Mouse (Mus musculus): ENCODE data around the gene Myom1. TPM values are rescaled to one million over a fixed set of nuclear protein-coding genes. Genes with fewer than 3 reads are reported as not detected.

Myom1 gene
- polyA plus RNA-seq, 1 experiment from 2014 or later, result 5.7 TPM

GRCm38 (mm10) chr17:71114282-71114681 lies 111.8 kb downstream of the Myom1 start:
- no peak overlapping the region for H3K9ac ChIP-seq
- ATAC-seq (ENCODE audit: insufficient read depth), result no peak
- DNase-seq, result no peak
- H3K27ac ChIP-seq (ENCODE audit: low read depth), result no peak overlapping the region
- H3K36me3 ChIP-seq (ENCODE audit: insufficient read depth), result no peaks in the 10 kb centered on the region
- H3K27me3 ChIP-seq (ENCODE audit: insufficient read depth, low read length), result no peaks in the 10 kb centered on the region
- no peak for TF ChIP-seq CTCF (IDR thresholded peaks at IDR 0.05; ENCODE audit: low read depth)
- no peak overlapping the region for H3K4me3 ChIP-seq (ENCODE audit: low read depth, low read length)
- H3K9me3 ChIP-seq (ENCODE audit: low read depth, low read length), result no peaks in the 10 kb centered on the region
- no peak overlapping the region for H3K4me2 ChIP-seq
- H3K4me1 ChIP-seq (ENCODE audit: insufficient read depth), result no peaks in the 10 kb centered on the region
- WGBS, result 75% methylated on average over 4 of the region's 4 CpGs

DNA sequence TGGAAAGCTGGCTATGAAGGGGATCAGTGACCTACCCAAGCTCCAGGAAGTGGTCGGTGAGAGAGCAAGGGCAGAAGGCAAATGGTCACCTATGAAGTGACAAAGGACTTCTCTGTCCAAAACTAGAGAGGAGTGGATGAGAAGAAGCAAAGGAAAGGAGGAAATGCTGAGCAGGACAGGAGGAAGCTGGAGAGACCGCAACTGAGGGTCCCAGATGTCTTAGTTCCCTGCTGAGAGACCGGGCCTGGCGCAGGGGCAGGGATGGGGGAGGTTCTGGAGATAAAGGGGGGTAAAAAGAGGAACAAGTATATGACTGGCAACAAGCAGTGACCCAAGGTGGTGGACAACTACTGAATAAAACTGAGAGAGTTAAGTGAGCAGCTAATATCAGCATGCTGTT lies 115.5 kb downstream of the Myom1 start:
- ATAC-seq (ENCODE audit: insufficient read depth) (no peak), DNase-seq (no peak)
- H3K27ac ChIP-seq (ENCODE audit: low read depth), result no peak overlapping the region
- 88% methylated on average over 4 of the region's 4 CpGs for WGBS
- no peak overlapping the region for H3K4me2 ChIP-seq
- H3K9me3 ChIP-seq (ENCODE audit: low read depth, low read length), result no peaks in the 10 kb centered on the region
- H3K9ac ChIP-seq, result no peak overlapping the region
- H3K36me3 ChIP-seq (ENCODE audit: insufficient read depth), result no peaks in the 10 kb centered on the region
- H3K4me3 ChIP-seq (ENCODE audit: low read depth, low read length), result no peak overlapping the region
- no peak for TF ChIP-seq CTCF (IDR thresholded peaks at IDR 0.05; ENCODE audit: low read depth)
- H3K4me1 ChIP-seq (ENCODE audit: insufficient read depth), result no peaks in the 10 kb centered on the region
- H3K27me3 ChIP-seq (ENCODE audit: insufficient read depth, low read length), result no peaks in the 10 kb centered on the region

DNA sequence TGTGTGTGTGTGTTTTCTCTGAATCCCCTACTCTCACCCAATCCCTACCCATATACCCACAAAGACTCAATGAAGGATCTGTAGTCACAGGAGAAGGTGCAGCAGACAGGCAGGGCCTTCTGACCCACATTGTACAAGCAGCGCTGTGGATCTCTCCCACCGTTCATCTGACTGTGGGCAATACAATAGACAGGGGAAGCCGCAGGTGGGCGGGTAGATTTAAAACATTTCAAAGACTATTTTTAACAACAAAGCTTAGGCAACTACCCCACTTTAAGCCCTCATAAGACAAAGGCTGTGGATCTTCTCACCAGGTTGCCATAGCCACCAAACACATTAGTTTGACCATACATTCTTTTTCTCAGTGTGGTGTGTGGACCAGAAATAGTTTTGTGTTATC lies 116.2 kb downstream of the Myom1 start:
- no peak overlapping the region for H3K9ac ChIP-seq
- H3K27me3 ChIP-seq (ENCODE audit: insufficient read depth, low read length), result no peaks in the 10 kb centered on the region
- H3K27ac ChIP-seq (ENCODE audit: low read depth), result no peak overlapping the region
- ATAC-seq (ENCODE audit: insufficient read depth) (no peak), DNase-seq (no peak)
- WGBS, result 78% methylated on average over 4 of the region's 4 CpGs
- no peaks in the 10 kb centered on the region; the same call in 1 of the 2 replicates for H3K4me1 ChIP-seq (ENCODE audit: insufficient read depth)
- H3K4me2 ChIP-seq, result no peak overlapping the region
- H3K36me3 ChIP-seq (ENCODE audit: insufficient read depth), result no peaks in the 10 kb centered on the region
- H3K9me3 ChIP-seq (ENCODE audit: low read depth, low read length), result no peaks in the 10 kb centered on the region
- no peak for TF ChIP-seq CTCF (IDR thresholded peaks at IDR 0.05; ENCODE audit: low read depth)
- no peak overlapping the region for H3K4me3 ChIP-seq (ENCODE audit: low read depth, low read length)

- no peak overlapping the region for H3K9ac ChIP-seq
- H3K4me3 ChIP-seq (ENCODE audit: low read depth, low read length), result no peak overlapping the region
- TF ChIP-seq CTCF (IDR thresholded peaks at IDR 0.05; ENCODE audit: low read depth), result no peak
- H3K27ac ChIP-seq (ENCODE audit: low read depth), result peak overlapping the region; percentile 37; the same call in 1 of the 2 replicates
- H3K4me2 ChIP-seq, result no peak overlapping the region
- peaks cover 4% of the 10 kb centered on the region for H3K4me1 ChIP-seq (ENCODE audit: insufficient read depth)
- H3K27me3 ChIP-seq (ENCODE audit: insufficient read depth, low read length), result no peaks in the 10 kb centered on the region
- no peaks in the 10 kb centered on the region for H3K9me3 ChIP-seq (ENCODE audit: low read depth, low read length)
- peak; percentile 64 for DNase-seq
- H3K36me3 ChIP-seq (ENCODE audit: insufficient read depth), result no peaks in the 10 kb centered on the region
- peak; percentile 57 for ATAC-seq (ENCODE audit: insufficient read depth)
- WGBS, result 26% methylated on average over 4 of the region's 6 CpGs
Measured at GRCm38 (mm10) chr17:71120626-71121025, 118.2 kb downstream of the Myom1 start.

DNA sequence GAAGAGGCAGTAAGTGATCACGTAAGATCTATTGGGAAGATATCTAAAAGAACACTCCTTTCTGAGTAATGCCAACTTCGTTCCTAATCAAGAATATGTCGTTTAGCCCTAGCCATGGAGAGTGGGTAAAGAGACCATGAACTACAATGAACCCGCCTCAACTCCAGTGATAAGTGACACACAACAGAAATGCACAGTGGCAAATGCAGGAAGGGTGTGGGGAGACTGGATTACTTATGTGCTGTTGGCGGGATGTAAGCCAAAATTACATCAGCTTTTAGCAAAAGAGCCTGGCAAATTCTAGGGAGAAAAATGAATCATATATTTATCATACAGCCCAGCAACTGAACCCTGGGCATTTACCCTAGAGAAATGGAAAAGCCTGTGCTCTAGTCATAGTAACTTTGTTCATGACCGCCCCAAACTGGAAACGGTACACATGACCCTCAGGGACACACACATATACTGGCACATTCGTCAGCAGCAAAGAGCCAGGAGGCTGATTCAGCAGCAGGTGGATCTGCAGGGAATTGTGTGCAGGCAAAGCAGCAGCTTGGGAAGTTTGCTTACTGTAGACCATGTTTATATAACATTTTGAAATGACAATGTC lies 121.7 kb downstream of the Myom1 start:
- Histone ChIP-seq H3K9ac (no peak overlapping the region), H3K27ac (ENCODE audit: low read depth) (no peak overlapping the region), H3K4me2 (no peak overlapping the region), H3K27me3 (ENCODE audit: insufficient read depth, low read length) (no peaks in the 10 kb centered on the region), H3K36me3 (ENCODE audit: insufficient read depth) (no peaks in the 10 kb centered on the region), H3K4me3 (ENCODE audit: low read depth, low read length) (no peak overlapping the region), H3K4me1 (ENCODE audit: insufficient read depth) (peaks cover 10% of the 10 kb centered on the region), H3K9me3 (ENCODE audit: low read depth, low read length) (no peaks in the 10 kb centered on the region)
- no peak for ATAC-seq (ENCODE audit: insufficient read depth)
- no peak for TF ChIP-seq CTCF (IDR thresholded peaks at IDR 0.05; ENCODE audit: low read depth)
- WGBS, result 70% methylated on average over 8 of the region's 8 CpGs
- DNase-seq, result no peak

DNA sequence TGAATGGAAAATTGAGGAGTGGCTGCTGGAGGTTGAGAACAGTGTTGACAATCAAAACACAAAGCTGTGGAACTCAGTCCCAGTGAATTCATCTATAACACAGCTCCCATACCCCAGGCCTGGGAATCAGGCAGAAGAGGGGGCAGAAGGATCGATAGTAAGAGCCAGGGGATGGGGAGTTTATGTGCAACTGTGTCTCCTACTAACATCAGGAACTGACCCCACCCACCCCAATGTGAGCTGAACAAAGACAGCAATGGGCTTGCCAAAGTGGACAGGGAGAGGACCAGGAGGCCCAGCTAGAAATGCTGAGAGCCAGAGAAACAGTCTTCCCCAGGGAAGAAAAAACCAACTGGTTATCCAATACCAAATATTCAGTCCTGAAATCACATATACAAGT lies 122.2 kb downstream of the Myom1 start:
- H3K4me3 ChIP-seq (ENCODE audit: low read depth, low read length), result no peak overlapping the region
- H3K27ac ChIP-seq (ENCODE audit: low read depth), result no peak overlapping the region
- H3K27me3 ChIP-seq (ENCODE audit: insufficient read depth, low read length), result no peaks in the 10 kb centered on the region
- TF ChIP-seq CTCF (IDR thresholded peaks at IDR 0.05; ENCODE audit: low read depth), result no peak
- ATAC-seq (ENCODE audit: insufficient read depth) (no peak), DNase-seq (no peak)
- no peak overlapping the region for H3K9ac ChIP-seq
- no peaks in the 10 kb centered on the region for H3K36me3 ChIP-seq (ENCODE audit: insufficient read depth)
- H3K9me3 ChIP-seq (ENCODE audit: low read depth, low read length), result no peaks in the 10 kb centered on the region
- H3K4me2 ChIP-seq, result no peak overlapping the region
- H3K4me1 ChIP-seq (ENCODE audit: insufficient read depth), result peaks cover 10% of the 10 kb centered on the region
- 74% methylated on average over 1 of the region's 1 CpGs for WGBS

- no peaks in the 10 kb centered on the region for H3K27me3 ChIP-seq (ENCODE audit: insufficient read depth, low read length)
- ATAC-seq (ENCODE audit: insufficient read depth) (no peak), DNase-seq (no peak)
- no peak overlapping the region for H3K4me3 ChIP-seq (ENCODE audit: low read depth, low read length)
- H3K9ac ChIP-seq, result no peak overlapping the region
- no peaks in the 10 kb centered on the region for H3K36me3 ChIP-seq (ENCODE audit: insufficient read depth)
- TF ChIP-seq CTCF (IDR thresholded peaks at IDR 0.05; ENCODE audit: low read depth), result no peak
- no peaks in the 10 kb centered on the region for H3K9me3 ChIP-seq (ENCODE audit: low read depth, low read length)
- H3K4me1 ChIP-seq (ENCODE audit: insufficient read depth), result peaks cover 18% of the 10 kb centered on the region
- H3K4me2 ChIP-seq, result no peak overlapping the region
- H3K27ac ChIP-seq (ENCODE audit: low read depth), result no peak overlapping the region
- 60% methylated on average over 12 of the region's 12 CpGs for WGBS
Measured at GRCm38 (mm10) chr17:71125519-71125918, 123.1 kb downstream of the Myom1 start.

Data from lung, embryonic 14.5 days (tissue).